Mouse (Mus musculus): ENCODE measurements around the gene Srd5a1. TPM values are rescaled to one million over a fixed set of nuclear protein-coding genes. Genes with fewer than 3 reads are reported as not detected.

Gene Srd5a1
- polyA plus RNA-seq, 1 experiment from 2014 or later: 31.7 TPM

- Histone ChIP-seq H3K9ac (ENCODE audit: low read length) (peak overlapping the region; percentile 88), H3K27ac (ENCODE audit: low read depth, low read length) (peak overlapping the region; percentile 94), H3K9me3 (replicated peaks; ENCODE audit: control insufficient read depth, low read length) (no peaks in the 10 kb centered on the region), H3K4me1 (ENCODE audit: control insufficient read depth, insufficient read depth, low read length) (peaks cover 29% of the 10 kb centered on the region), H3K36me3 (ENCODE audit: control insufficient read depth, insufficient read depth, low read length) (0 out of 2 replicates have a peak, but pooled peaks cover 4% of the 10 kb centered on the region), H3K27me3 (replicated peaks; ENCODE audit: control insufficient read depth, insufficient read depth, low read length) (no peaks in the 10 kb centered on the region), H3K4me3 (ENCODE audit: low read depth, low read length) (peak overlapping the region; percentile 87), H3K4me2 (ENCODE audit: low read length) (peak overlapping the region; percentile 93)
- DNase-seq (ENCODE audit: low spot score) (peak; percentile 99), ATAC-seq (peak; percentile 95)
- under 1% methylated on average over 77 of the region's 86 CpGs for WGBS
Observed at GRCm38 (mm10) chr13:69534654-69535551, 76.3 kb downstream of the Srd5a1 start.

GRCm38 (mm10) chr13:69534334-69534653, 76.9 kb downstream of the Srd5a1 start, which contains the start of gene Tent4a:
Gene Tent4a, minus strand, starts transcription at chr13:69534617.
- H3K4me2 ChIP-seq (ENCODE audit: low read length): peak within 1 kb of the TSS; percentile 93
- H3K9ac ChIP-seq (ENCODE audit: low read length): peak within 1 kb of the TSS; percentile 88
- WGBS: 0% methylated on average over 25 of the region's 57 CpGs
- H3K27ac ChIP-seq (ENCODE audit: low read depth, low read length): peak within 1 kb of the TSS; percentile 94
- peak within 1 kb of the TSS; percentile 87 for H3K4me3 ChIP-seq (ENCODE audit: low read depth, low read length)
- H3K36me3 ChIP-seq (ENCODE audit: control insufficient read depth, insufficient read depth, low read length): 0 out of 2 replicates have a peak, but pooled peaks cover 6% of the 10 kb centered on the region
- peaks cover 29% of the 10 kb centered on the region for H3K4me1 ChIP-seq (ENCODE audit: control insufficient read depth, insufficient read depth, low read length)
- H3K9me3 ChIP-seq (replicated peaks; ENCODE audit: control insufficient read depth, low read length): no peaks in the 10 kb centered on the region
- peak; percentile 85 for ATAC-seq
- no peak for DNase-seq (ENCODE audit: low spot score)
- H3K27me3 ChIP-seq (replicated peaks; ENCODE audit: control insufficient read depth, insufficient read depth, low read length): no peaks in the 10 kb centered on the region

GRCm38 (mm10) chr13:69533405-69534333, 77.6 kb downstream of the Srd5a1 start, which contains the start of gene Nsun2:
Gene Nsun2, plus strand, starts transcription at chr13:69533746.
- Histone ChIP-seq H3K4me1 (ENCODE audit: control insufficient read depth, insufficient read depth, low read length) (peaks cover 29% of the 10 kb centered on the region), H3K27me3 (replicated peaks; ENCODE audit: control insufficient read depth, insufficient read depth, low read length) (no peaks in the 10 kb centered on the region), H3K4me2 (ENCODE audit: low read length) (peak within 1 kb of the TSS; percentile 84), H3K36me3 (ENCODE audit: control insufficient read depth, insufficient read depth, low read length) (0 out of 2 replicates have a peak, but pooled peaks cover 6% of the 10 kb centered on the region), H3K4me3 (ENCODE audit: low read depth, low read length) (peak within 1 kb of the TSS; percentile 87), H3K9ac (ENCODE audit: low read length) (peak within 1 kb of the TSS; percentile 88), H3K27ac (ENCODE audit: low read depth, low read length) (peak within 1 kb of the TSS; percentile 94), H3K9me3 (replicated peaks; ENCODE audit: control insufficient read depth, low read length) (no peaks in the 10 kb centered on the region)
- under 1% methylated on average over 89 of the region's 155 CpGs for WGBS
- ATAC-seq (0 out of 2 replicates have a peak, but pooled peaks have one; percentile 0), DNase-seq (ENCODE audit: low spot score) (peak; percentile 51)

- Histone ChIP-seq H3K4me1 (ENCODE audit: control insufficient read depth, insufficient read depth, low read length) (peaks cover 29% of the 10 kb centered on the region), H3K27me3 (replicated peaks; ENCODE audit: control insufficient read depth, insufficient read depth, low read length) (no peaks in the 10 kb centered on the region), H3K9ac (ENCODE audit: low read length) (peak overlapping the region; percentile 88), H3K4me3 (ENCODE audit: low read depth, low read length) (peak overlapping the region; percentile 87), H3K36me3 (ENCODE audit: control insufficient read depth, insufficient read depth, low read length) (0 out of 2 replicates have a peak, but pooled peaks cover 6% of the 10 kb centered on the region), H3K27ac (ENCODE audit: low read depth, low read length) (no peak overlapping the region; the same call in 1 of the 2 replicates), H3K9me3 (replicated peaks; ENCODE audit: control insufficient read depth, low read length) (no peaks in the 10 kb centered on the region), H3K4me2 (ENCODE audit: low read length) (peak overlapping the region; percentile 84)
- DNase-seq (ENCODE audit: low spot score) (no peak), ATAC-seq (no peak)
- 4% methylated on average over 9 of the region's 9 CpGs for WGBS
Observed at GRCm38 (mm10) chr13:69532893-69533404, 78.3 kb downstream of the Srd5a1 start.

- H3K27me3 ChIP-seq (replicated peaks; ENCODE audit: control insufficient read depth, insufficient read depth, low read length): no peaks in the 10 kb centered on the region
- peak overlapping the region; percentile 84 for H3K4me2 ChIP-seq (ENCODE audit: low read length)
- 18% methylated on average over 14 of the region's 14 CpGs for WGBS
- ATAC-seq: no peak
- H3K27ac ChIP-seq (ENCODE audit: low read depth, low read length): no peak overlapping the region
- no peaks in the 10 kb centered on the region for H3K9me3 ChIP-seq (replicated peaks; ENCODE audit: control insufficient read depth, low read length)
- peaks cover 33% of the 10 kb centered on the region for H3K4me1 ChIP-seq (ENCODE audit: control insufficient read depth, insufficient read depth, low read length)
- H3K4me3 ChIP-seq (ENCODE audit: low read depth, low read length): peak overlapping the region; percentile 87
- peak overlapping the region; percentile 88 for H3K9ac ChIP-seq (ENCODE audit: low read length)
- H3K36me3 ChIP-seq (ENCODE audit: control insufficient read depth, insufficient read depth, low read length): 0 out of 2 replicates have a peak, but pooled peaks cover 6% of the 10 kb centered on the region
- DNase-seq (ENCODE audit: low spot score): no peak
Observed at GRCm38 (mm10) chr13:69532101-69532892, 78.9 kb downstream of the Srd5a1 start.

- DNase-seq (ENCODE audit: low spot score) (no peak), ATAC-seq (no peak)
- Histone ChIP-seq H3K9ac (ENCODE audit: low read length) (peak overlapping the region; percentile 88; the same call in 1 of the 2 replicates), H3K27ac (ENCODE audit: low read depth, low read length) (no peak overlapping the region), H3K4me3 (ENCODE audit: low read depth, low read length) (peak overlapping the region; percentile 87), H3K4me1 (ENCODE audit: control insufficient read depth, insufficient read depth, low read length) (peaks cover 33% of the 10 kb centered on the region), H3K9me3 (replicated peaks; ENCODE audit: control insufficient read depth, low read length) (no peaks in the 10 kb centered on the region), H3K27me3 (replicated peaks; ENCODE audit: control insufficient read depth, insufficient read depth, low read length) (no peaks in the 10 kb centered on the region), H3K4me2 (ENCODE audit: low read length) (peak overlapping the region; percentile 84), H3K36me3 (ENCODE audit: control insufficient read depth, insufficient read depth, low read length) (0 out of 2 replicates have a peak, but pooled peaks cover 6% of the 10 kb centered on the region)
- 55% methylated on average over 6 of the region's 6 CpGs for WGBS
Observed at GRCm38 (mm10) chr13:69531431-69531830, 79.8 kb downstream of the Srd5a1 start.

- Histone ChIP-seq H3K27ac (ENCODE audit: low read depth, low read length) (no peak overlapping the region), H3K9ac (ENCODE audit: low read length) (peak overlapping the region; percentile 88; the same call in 1 of the 2 replicates), H3K36me3 (ENCODE audit: control insufficient read depth, insufficient read depth, low read length) (0 out of 2 replicates have a peak, but pooled peaks cover 6% of the 10 kb centered on the region), H3K27me3 (replicated peaks; ENCODE audit: control insufficient read depth, insufficient read depth, low read length) (no peaks in the 10 kb centered on the region), H3K4me1 (ENCODE audit: control insufficient read depth, insufficient read depth, low read length) (peaks cover 33% of the 10 kb centered on the region), H3K4me2 (ENCODE audit: low read length) (peak overlapping the region; percentile 84), H3K4me3 (ENCODE audit: low read depth, low read length) (peak overlapping the region; percentile 87), H3K9me3 (replicated peaks; ENCODE audit: control insufficient read depth, low read length) (no peaks in the 10 kb centered on the region)
- DNase-seq (ENCODE audit: low spot score): no peak
- no peak for ATAC-seq
- 80% methylated on average over 6 of the region's 6 CpGs for WGBS
Observed at GRCm38 (mm10) chr13:69530951-69531350, 80.3 kb downstream of the Srd5a1 start.

All from forebrain, embryonic 14.5 days (tissue).